22 mouse cellular contexts compared by ENCODE assay signal in the genomic region with DNA sequence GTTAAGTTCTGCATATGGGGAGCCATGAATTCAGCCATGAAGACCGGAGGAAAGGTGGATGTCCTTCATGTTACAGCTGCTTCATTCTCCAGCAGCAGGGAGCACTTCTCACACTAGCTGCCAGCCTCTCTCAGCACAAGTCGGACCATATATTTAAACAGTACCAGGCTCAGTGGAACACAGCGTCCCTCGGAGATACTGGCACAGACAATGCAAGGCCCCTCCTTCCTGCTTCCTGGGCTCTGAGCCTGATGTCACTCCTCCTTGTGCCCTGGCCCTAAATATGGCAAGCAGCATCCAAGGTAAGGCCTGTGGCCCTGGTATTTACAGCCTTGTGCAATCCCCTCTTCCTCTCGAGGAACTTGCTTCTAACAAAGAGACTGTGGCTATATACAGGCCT. TPM values are rescaled to one million over a fixed set of nuclear protein-coding genes. Genes with fewer than 3 reads are reported as not detected.
"Had no signal": no experiment of that assay in that cellular context is flagged by ENCODE, and none has a peak within 500 bp of the region (broad histone marks: within the 10 kb centered on the region; RNA-seq: fewer than 3 reads in every experiment).

No protein-coding gene starts in this region.

- H3K4me1 ChIP-seq: midbrain, embryonic 10.5 days; midbrain, embryonic 12.5 days; neural tube, embryonic 13.5 days; neural tube, embryonic 15.5 days had no signal

- H3K4me3 ChIP-seq: midbrain, embryonic 10.5 days; midbrain, embryonic 12.5 days; myocyte; neural tube, embryonic 13.5 days; neural tube, embryonic 15.5 days had no signal

- DNase-seq: lung, embryonic 14.5 days; lung, postnatal 10 days; lung, postnatal 4 days; midbrain, embryonic 14.5 days; retina, postnatal 1 day; right cerebral cortex, adult 18-20 months; right cerebral cortex, postnatal 25 days; right cerebral cortex, postnatal 4 days; spleen, adult 18-20 months; thymus, adult 18-20 months; thymus, postnatal 14 days; thymus, postnatal 36 days had no signal

- H3K27me3 ChIP-seq: midbrain, embryonic 12.5 days; neural tube, embryonic 13.5 days; neural tube, embryonic 15.5 days had no signal

- ATAC-seq: midbrain, embryonic 16.5 days had no signal

- H3K27ac ChIP-seq: midbrain, embryonic 10.5 days; midbrain, embryonic 12.5 days; neural tube, embryonic 13.5 days; neural tube, embryonic 15.5 days had no signal

RNA-seq across cellular contexts. Expression of a gene that starts 23.1 kb away (rescaled TPM):
- polyA plus RNA-seq: lung, embryonic 14.5 days; lung, embryonic 16.5 days; midbrain, embryonic 10.5 days; midbrain, embryonic 12.5 days; myocyte; small intestine, adult 2 months; stomach, embryonic 14.5 days; stomach, embryonic 16.5 days had no signal
